Mouse (Mus musculus) gastrocnemius, postnatal 10 days (tissue): ENCODE measurements around the gene Paxip1. TPM values are rescaled to one million over a fixed set of nuclear protein-coding genes. Genes with fewer than 3 reads are reported as not detected.

Experiments used
- DNase-seq: peaks from one replicate; pipeline ENCODE4 v3.0.0; 2021; ENCODE audit warnings: mixed read lengths
- total RNA-seq, 2 experiments: library from RNA; stranded (reverse); gene quantifications; 2 replicates each; pipeline ENCODE4 v1.2.3; 2021

The Paxip1 gene
- total RNA-seq, 2 experiments from 2014 or later = 12.5 to 21.0 TPM

- peak; percentile 25 for DNase-seq
Observed at GRCm38 (mm10) chr5:27730666-27731065, 60.8 kb downstream of the Paxip1 start.

- DNase-seq = no peak
Observed at GRCm38 (mm10) chr5:27724460-27724859, 67.0 kb downstream of the Paxip1 start.

- DNase-seq = no peak
Observed at GRCm38 (mm10) chr5:27719311-27719710, 72.2 kb downstream of the Paxip1 start.

- DNase-seq = no peak
Observed at GRCm38 (mm10) chr5:27717301-27717700, 74.2 kb downstream of the Paxip1 start.

GRCm38 (mm10) chr5:27716026-27716425, 75.5 kb downstream of the Paxip1 start:
- no peak for DNase-seq

GRCm38 (mm10) chr5:27714356-27714755, 77.1 kb downstream of the Paxip1 start:
- DNase-seq = no peak

GRCm38 (mm10) chr5:27711461-27712192, 79.9 kb downstream of the Paxip1 start:
- no peak for DNase-seq

- DNase-seq = no peak
Observed at GRCm38 (mm10) chr5:27708209-27708608, 83.3 kb downstream of the Paxip1 start.

- no peak for DNase-seq
Observed at GRCm38 (mm10) chr5:27707283-27707682, 84.2 kb downstream of the Paxip1 start.

- DNase-seq = no peak
Observed at GRCm38 (mm10) chr5:27706551-27706950, 84.9 kb downstream of the Paxip1 start.

- no peak for DNase-seq
Observed at GRCm38 (mm10) chr5:27705020-27705419, 86.5 kb downstream of the Paxip1 start.

- no peak for DNase-seq
Observed at GRCm38 (mm10) chr5:27702482-27702881, 89.0 kb downstream of the Paxip1 start.

Other genes with a start within 250 kb of the Paxip1 start
- under 1 TPM in 1 of 2 experiments, not detected in 1; 0.05 TPM for gene Htr5a, start 50.5 kb upstream of the Paxip1 start, total RNA-seq